Mouse (Mus musculus): Measurements from ENCODE around the gene Serpinf2.
"Not testable (repeated sequence)": the region's sequence is repeated elsewhere in the genome, so short reads cannot be mapped to it uniquely, and the experiment has no call there.

Serpinf2 gene

DNA sequence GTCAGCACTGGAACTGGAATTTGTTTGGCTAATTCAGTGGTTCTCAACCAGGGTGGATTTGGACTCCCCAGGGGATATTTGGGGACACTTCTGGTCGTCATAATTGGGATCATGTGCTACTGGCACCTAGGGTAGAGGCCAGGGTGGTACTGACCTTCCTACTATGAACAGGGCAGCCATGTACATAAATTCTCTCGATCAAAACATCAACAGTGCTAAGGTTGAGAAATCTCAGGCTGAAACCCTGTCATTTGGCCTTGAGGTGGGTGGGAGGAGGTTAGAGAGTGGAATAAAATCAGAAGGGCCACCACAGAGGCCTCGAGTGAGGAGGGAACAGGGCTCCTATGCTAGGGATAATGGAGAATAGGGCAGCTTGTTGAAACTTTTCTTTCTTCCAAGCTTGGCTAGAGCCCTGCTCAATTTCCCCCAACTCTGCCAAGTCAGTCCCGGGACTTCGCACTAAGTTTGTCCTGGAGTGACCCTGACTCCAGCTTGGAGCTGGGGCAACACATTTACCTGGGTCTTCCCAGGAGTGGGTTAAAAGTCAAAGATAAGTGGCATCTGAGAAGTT lies 19.8 kb upstream of the Serpinf2 start:
- no peak for DNase-seq (ENCODE audit: low read depth)

DNA sequence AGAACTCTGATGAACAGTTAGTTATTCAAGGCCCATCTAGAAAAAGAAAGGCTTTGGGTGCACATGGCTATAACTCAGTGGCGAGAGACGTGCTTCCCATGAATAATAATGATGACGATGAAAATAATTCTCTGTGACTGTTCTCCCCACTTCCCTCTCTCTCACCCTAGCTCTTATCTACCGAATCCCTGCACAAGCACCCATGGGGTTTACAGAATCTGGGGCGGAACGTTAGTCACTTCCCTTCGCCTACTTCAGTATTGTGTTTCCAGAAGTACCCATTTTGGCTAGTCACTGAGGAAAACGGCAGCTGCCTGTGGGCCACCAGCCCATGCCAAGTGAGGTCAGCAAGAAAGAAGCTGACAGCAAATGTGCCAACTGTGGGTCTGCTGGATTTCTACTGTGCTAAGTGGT lies 19.2 kb upstream of the Serpinf2 start:
- DNase-seq (ENCODE audit: low read depth): no peak

DNA sequence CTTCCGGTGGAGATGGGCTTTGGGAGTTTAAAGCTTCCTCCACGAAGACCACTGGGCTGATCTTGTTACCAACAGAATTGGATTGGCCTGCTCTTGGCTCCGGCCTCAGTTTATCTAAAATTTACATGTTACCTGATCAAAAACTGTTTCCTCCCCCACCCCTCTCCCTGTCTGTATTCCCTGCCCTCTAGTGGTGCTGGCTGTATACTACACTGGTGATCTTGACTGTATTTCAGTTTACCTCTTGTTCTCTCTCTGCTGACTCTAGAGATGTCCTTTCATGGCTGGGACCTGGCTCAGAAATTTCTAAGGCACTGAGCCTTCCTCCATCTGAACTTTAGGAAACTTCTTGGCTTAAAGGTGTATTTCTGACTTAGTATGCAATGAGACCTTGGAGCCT lies 18.8 kb upstream of the Serpinf2 start:
- no peak for DNase-seq (ENCODE audit: low read depth)

DNA sequence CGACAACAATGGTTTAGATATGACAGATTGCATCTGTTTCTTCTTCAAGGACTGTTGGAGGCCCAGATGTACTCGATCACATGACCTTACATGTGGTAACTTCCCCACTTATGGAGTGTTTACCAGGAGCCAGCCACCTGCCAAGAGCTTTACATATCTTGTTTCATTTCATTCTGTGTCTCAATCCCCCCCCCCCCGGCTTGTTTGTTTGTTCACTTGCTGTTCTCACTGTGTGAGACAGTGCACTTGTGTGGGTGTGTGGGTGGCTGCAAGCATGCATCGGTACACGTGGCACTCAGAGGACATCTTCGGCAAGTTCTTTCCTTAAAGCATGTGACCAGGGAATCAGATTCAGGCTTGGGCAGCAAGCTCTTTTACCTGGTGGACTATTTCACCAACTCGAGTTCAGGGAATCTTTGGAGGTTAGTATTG lies 17.1 kb upstream of the Serpinf2 start:
- DNase-seq (ENCODE audit: low read depth): no peak

DNA sequence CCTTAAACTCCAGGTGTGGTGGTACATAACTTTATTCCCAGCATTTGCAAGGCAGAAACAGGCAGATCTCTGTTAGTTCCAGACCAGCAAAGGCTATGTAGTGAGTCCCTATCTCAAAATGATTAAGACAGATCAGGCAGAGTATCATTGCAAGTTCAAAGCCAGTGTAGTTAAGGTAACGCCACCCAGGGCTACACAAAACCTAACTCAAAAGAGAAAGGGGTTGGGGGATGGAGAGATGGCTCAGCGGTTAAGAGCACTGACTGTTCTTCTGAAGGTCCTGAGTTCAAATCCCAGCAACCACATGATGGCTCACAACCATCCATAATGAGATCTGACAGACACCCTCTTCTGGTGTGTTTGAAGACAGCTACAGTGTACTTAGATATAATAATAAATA lies 16.6 kb upstream of the Serpinf2 start:
- not testable (repeated sequence) for DNase-seq (ENCODE audit: low read depth)

DNA sequence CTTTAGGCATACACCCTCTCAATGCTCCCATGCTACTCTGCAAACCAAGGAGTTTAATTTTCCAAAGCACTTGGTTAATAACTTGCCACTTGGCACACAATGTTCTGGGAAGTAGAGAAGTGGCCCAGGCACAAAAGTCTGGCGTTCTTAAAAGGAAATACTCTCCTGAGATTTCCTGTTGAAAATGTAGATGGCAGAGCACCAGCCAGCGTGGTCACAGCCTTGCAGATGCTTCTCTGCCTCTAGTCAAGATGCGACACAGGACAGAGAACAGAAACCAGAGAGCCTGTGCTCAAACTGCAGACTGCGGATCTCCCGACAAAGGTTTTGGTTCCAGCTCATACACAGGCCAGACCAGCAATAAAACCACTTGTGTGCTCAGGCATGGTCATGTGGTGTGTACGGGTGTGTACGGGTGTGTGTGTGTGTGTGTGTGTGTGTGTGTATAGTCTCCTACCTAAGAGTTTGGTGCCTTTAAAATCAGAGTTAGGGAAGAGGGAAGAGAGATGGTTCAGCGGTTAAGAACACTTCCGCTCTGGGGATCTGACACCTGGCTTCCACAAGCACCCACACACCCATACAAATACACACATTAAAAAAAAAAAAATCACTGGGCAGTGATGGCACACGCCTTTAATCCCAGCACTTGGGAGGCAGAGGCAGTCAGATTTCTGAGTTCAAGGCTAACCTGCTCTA lies 15.8 kb upstream of the Serpinf2 start:
- no peak for DNase-seq (ENCODE audit: low read depth)

DNA sequence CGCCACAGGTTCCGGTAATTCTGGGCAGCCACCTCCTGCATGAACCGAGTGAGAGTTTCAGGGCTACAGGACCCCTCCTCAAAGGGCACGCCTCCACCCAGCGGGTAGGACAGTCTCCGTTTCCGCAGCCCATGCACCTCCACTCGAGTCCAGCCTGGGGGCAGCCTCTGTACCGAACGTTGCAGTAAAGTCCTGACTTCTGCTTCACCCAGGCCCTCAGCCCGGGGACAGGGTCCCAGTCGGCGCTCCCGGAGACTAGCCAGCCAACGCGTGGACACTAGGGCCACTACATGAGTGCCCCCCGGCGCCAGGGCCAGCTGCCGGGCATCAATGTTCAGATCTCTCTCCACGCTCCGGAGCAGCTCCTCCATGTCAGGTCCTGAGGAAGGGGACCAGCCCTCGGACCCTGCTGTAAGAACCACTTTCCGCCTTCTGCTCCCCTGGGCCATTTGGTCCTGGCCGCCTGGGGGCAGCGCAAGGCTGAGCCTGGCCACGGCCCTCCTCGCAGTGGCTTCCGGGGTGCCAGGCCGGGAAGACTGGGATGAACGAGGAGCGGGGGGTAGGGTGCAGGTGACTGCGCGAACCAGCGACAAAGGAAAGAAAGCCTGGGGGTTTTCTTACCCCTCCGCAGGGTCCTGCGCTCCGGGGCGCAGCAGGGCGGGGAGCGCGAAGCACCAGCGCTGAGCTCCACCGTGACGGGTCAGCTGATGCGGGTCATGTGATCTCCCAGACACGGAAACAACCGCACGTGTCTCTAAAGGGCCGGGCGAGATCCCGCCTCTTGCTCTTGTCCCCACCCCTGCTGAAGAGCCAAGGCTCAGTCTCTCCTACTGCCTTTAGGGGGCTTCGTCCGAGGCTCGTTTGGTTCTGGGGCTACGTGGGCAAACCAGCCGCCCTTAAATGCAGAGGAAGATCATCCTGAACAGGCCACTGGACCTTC lies 14.9 kb upstream of the Serpinf2 start, which contains the start of gene Wdr81:
TSS of gene Wdr81 (minus strand) at position 727 of the 940 bp plus-strand sequence.
- peak; percentile 82 for DNase-seq (ENCODE audit: low read depth)

DNA sequence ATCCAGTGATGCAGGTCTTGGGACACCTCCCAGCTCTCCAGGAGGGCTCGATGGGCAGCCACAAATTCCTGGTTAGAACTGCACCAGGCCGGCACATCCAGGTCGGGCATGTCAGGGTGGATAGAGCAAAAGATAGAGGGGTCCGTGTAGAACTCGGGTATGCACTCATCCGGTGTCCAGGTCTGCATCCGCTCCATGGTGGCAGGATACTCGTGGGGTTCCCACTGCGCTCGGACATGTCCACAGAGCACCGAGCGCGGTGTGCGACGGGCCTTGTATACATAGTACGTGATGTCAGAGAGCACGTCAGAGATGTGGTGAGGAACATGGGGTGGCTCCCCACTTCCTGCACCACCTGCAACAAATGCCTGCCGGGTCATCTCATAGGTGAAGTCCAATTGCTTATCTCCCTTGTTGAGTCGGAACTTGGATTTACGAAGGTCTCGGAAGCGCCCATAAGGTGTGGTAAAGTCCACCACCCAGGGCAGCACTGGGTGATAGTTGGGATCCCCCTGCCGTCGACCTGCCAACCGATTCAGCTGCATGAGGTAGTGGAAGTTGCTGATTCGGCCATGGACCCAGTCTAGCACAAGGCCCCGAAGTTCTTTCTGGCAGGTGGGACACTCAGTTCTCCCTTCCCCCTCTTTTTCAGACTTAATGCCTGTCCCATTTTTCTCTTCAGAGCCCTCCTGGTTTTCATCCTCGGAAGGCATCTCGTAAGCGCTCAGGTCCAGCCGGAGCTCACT lies 13.6 kb upstream of the Serpinf2 start:
- DNase-seq (ENCODE audit: low read depth): no peak

DNA sequence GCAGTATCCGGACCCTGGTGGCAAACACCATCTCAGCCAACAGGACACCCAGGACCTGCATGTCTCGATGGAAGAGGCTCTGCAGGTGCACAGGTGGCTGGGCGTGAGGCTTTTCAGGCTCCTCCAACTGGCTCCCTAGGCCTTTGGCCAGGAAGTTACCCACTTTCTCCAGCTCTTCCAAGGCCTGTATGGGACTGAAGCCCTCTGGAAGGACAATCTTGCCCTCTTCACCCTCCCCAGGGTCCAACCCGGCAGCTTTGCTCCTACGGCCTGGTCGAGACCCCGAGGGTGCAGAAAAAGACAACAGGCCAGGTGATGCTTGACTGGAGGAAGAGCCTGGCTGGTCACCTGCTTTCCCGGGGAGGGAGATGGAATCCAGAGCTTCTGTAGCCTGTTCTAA lies 12.7 kb upstream of the Serpinf2 start:
- DNase-seq (ENCODE audit: low read depth): no peak

DNA sequence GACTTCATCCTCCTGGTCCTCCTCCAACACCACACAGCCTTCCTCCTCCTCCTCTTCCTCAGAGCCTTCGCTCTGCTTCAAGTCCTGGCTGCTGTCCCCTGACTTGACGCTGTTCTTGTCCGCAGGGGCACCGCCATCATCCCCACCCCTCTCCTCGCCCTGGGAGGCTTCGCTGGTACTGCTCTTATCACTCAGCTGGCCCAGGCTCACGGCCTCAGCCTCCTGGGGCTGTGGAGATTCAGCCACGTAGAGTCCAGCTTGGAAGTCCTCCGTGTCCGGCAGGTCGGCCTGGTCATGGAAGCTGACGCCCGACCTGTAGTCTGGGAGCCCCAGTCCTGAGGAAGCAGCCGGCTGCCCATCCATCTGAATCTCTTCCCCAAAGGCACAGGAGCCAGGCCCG lies 11.5 kb upstream of the Serpinf2 start:
- no peak for DNase-seq (ENCODE audit: low read depth)

DNA sequence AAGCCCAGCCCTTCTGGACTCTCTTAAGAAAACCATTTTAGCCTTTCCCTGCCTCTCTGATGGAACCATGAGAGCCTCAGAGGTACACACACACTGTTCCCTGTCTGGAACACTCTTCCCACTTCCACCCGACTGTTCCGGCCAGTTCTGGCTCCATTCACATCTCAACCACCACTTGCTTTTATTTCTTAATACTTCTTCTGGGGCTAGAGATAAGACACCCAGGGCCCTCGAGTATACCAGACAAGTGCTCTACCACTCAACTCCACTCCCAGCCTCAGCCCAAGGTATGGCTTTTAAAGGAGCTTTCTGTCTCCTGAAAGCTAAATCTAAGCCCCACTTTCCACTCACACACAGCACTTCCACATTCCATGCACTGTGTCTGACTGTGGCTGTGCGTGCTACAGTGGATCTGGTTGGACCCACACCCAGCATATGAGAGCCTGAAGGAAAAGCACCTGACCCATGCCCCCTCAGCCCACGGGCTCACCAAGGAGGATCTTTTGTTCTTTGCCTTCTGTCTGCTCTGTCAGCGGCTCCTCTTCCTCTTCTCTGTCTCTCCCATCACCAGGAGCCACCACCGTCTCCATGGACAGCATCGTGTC lies 11.0 kb upstream of the Serpinf2 start:
- DNase-seq (ENCODE audit: low read depth): no peak

DNA sequence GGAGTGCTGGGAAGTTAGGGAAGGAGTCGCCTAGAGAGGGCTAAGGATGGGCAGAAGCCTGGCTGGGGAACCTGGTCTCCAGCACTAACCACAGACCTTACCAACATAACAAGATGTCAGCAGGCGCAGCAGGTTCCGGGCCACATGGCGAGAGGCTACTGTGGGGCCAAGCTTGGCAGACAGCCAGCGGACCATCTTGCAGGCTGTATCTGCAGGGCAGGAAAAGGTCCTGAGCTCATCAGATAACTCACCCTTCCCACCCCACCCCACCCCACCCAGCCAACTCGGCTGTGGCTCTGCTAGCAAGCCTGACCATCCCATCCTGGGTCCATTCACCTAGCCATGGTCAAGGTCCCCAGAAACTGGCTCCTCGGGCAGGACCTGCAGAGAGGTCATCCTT lies 10.3 kb upstream of the Serpinf2 start:
- no peak for DNase-seq (ENCODE audit: low read depth)

DNA sequence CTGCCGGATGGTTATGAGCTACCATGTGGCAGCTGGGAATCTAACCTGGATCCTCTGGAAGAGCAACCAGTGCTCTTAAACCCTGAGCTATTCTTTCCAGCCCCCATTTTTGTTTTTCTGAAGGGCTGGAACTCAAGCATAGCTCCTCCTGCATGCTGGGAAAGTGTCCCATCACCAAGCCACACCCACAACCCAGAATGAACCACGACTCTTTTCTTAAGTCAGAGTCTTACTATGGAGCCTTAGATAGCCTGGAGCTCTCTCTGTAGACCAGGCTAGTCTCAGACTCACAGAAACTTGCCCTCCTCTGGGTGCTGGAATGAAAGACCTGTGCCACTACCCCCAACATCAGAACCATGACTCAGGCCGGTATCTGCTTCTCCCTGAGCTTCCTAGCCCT lies 9.2 kb upstream of the Serpinf2 start:
- no peak for DNase-seq (ENCODE audit: low read depth)

DNA sequence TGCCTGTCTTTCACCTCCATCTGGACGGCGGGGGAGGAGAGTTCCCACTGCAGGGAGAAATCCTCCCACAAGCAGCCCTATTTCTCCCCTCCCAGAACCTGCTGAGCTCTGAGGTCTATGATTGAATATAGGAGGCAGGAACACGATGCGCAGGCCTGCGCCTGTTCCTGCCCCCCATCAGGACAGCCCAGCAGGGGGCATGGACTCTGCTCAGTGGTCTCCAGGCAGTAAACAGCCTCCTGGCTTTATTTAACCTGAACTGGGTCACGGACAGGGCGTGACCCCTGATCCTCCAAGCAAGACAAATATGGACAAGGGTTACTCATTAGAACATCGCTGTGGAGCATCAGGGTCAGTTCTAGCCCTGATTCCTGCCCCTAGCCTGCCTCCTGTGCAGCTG lies 4.3 kb upstream of the Serpinf2 start:
- DNase-seq (ENCODE audit: low read depth): no peak

DNA sequence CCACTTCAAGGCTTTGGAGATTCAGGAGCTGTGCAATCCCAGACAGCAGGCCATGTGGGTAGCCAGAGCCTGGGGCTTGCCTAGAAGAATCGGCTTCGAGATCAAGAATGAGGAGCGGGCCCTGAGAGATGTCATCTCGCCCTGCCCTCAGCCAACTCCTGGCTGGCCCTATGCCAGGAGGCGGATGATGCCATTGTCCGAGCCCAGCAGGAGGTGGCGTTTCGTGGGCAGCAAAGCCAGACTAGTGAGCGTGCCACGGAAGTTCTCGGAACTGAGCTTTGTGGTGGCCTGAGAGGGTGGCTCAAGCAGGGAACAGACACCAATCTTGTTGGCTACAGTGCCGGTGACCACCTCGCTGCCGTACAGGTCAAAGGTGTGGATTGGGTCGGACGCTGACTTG lies 2.2 kb upstream of the Serpinf2 start:
- DNase-seq (ENCODE audit: low read depth): no peak

DNA sequence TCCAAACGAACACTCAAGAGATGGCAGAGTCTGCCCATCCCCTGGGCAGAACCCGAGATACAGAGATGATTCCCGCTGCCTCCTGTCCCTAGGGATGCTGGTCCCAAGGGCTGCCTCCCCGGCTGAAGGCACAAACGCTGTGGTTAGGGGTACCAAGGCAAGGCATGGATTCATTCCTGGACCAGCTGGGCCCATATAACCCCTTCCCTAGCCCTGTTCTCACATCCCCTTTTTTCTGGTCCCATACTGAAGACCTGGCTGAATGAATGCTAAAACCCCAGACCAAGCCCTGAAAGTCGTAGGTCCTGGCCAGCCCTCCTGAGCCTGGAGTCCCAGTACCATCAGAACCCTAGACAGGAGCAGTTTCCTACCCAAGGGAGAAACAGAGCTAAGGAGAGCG lies 1.6 kb upstream of the Serpinf2 start:
- no peak for DNase-seq (ENCODE audit: low read depth)

DNA sequence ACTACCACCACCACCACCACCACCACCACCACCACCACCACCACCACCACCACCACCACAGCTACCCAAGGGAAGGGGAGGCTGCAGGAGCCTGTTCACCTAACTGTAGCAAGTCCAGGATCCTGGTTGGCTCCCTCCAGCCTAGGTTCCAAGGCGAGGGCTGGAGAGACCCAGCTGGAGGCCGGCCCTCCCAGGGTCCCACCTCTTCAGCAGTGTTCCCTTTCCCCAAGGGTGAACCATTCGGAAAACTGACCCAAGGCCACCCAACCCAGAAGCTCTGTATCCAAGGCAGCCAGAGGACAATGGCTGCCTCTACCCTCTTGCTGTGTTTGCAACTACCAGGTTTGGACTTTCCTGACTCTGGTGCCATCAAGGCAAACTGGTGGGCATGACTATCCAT lies 560 bp upstream of the Serpinf2 start:
- DNase-seq (ENCODE audit: low read depth): no peak

DNA sequence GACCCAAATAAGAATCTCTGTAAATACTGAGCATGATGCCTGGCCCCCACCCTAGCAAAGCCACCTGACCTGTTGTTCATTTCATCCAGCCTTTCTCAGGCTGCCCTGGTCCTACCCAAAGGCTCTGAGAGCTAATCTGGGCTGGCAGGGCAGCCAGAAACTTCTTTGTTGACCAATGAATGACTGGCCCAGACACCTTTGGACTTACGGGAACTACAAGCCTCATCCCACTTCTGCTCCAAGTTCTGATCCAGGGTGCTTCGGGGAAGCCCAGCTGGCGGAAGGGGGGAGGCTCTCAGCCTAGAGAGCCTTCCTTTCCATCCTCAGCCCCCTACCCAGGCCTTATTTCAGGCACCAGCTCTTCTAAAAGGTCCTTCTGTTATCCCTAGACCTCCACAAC lies 587 bp downstream of the Serpinf2 start:
- no peak for DNase-seq (ENCODE audit: low read depth)

DNA sequence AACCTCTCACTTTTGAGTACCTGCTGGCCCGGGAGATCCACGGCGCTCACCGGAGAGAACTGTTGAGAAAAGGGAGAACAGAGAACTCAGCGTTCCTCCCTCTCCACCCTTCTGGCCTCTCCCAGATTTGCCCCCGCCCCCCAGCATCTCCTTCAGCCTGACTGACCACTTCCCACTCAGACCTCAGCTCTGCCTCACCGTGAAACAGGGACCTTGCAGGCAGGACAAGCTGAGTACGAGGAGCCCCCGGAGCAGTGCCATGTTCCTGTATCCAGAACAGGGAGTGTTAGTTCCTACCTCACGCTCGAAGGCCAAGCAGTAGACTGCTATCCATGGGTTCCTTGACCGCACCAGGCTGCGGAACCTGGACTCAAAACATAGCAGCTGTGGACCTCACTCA lies 1.2 kb downstream of the Serpinf2 start:
- no peak for DNase-seq (ENCODE audit: low read depth)

DNA sequence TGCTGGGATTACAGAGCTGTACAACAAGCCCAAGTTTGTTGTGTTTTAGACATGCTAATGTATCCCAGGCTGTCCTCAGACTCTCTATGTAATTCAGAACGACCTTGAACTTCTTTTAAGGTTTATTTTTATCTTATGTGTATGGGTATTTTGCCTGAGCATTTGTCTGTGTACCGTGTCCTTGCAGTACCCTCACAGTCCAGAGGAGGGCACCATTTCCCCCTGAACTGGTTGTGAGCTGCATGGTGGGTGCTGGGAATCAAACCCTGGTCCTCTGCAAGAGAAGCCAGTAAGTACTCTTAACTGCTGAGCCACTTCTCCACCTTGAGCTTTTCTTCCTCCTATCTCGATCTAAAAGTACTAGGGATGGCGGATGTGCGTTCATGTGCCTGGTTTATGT lies 5.3 kb downstream of the Serpinf2 start:
- DNase-seq (ENCODE audit: low read depth): no peak

DNA sequence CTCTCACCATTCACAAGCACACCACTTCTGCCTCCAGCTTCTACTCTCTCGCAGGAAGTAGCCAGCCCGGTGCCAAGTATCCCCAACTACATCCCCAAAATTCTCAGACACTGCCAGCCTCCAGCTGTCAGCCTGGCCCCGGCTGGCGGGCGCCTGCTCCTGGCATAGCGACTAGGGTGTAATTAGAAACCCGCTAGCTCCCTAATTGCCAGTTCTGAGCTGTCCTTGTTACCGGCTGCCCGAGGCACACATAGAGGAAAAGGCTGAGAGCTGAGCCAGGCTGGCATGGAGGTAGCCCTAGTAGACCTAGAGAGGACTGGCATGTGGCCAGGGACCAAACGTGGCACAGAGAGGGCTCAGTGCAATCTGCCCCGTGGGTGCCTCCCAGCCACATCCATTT lies 8.1 kb downstream of the Serpinf2 start:
- DNase-seq (ENCODE audit: low read depth): no peak
